Mouse (Mus musculus): ENCODE measurements around the gene Myt1l.

Myt1l gene

DNA sequence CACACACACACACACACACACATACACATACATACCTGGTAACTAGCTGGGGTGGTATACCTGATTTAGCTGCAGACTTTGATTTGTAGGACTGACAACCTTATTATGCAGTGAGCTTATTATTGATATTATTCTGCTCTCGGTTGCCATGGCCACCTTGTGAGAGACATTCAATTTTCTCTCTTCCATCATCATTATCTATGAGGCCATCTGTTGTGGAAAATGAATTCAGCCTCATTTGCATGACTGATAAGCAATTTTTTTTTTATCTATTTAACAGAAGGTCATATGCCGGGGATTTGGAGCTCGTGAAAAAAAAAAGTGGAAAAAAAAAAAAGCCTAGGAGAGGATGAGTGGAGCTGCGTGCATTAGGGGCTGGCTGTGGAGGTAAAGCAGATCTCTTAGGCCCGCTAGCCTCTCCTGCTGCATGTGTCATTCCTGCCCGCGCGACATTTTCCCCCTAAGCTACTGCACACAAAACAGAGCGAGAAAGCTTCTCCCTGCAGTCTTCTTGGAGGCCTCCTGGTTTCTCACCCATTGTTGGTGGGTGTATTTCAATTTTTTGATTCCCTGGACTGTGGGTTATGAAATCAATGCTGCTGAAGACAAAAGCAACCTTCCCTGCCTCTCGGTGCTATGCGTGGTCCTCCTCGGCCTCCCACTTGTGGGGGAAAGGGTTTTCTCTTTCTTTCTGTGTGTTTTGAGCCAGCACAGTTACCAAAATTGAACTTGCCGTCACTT is at the start of gene Myt1l:
Gene Myt1l, plus strand, starts transcription at position 354 of the 741 bp plus-strand sequence.
- no peak for DNase-seq

DNA sequence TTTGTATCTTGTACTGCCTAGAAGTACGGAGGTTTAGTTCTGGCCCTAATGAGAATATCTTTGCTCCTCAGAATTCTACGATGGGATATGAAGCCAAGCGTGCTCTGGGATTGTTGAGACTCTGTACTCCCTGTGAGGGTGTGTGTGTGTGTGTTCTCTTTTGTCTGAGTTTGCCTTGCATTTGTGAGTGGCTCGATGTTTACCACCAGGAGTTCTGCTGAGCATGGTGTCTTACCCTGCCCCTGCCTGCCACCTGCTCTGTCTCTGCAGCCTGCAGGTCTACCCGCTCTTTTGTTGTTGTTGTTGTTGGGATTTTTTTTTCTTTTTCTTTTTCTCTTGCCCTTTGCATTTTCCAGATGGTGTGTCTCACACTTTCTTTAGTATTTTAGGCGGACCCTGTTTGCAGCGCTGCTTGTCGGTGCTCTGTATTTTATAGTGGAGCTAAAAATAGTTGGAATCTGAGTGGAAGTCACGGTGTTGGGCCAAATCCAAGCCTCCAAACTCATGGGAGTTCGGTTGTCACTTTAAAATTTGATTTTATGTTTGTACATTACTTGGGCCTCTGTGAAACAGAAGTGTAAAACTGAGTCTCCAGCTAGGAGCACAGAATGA is 41.7 kb upstream of the Myt1l start:
- DNase-seq = no peak

DNA sequence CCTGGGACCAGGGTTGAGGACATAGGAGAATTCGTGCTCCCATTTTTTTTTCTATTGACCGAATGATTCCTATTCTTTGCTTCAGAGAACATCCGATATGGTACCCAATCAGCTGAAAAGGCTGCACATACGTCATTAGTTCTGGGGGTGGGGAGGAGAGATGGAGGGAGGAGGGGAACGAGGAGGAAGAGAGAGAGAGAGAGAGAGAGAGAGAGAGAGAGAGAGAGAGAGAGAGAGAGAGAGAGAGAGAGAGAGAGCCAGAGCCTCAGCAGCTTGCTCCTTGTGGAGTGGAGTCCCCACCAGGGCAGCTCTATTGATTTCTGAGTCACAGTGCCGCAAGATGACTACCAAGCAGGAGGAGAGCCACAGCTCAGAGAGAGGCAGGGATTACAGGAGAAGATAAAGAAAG is 1.9 kb upstream of the Myt1l start:
- DNase-seq = no peak

DNA sequence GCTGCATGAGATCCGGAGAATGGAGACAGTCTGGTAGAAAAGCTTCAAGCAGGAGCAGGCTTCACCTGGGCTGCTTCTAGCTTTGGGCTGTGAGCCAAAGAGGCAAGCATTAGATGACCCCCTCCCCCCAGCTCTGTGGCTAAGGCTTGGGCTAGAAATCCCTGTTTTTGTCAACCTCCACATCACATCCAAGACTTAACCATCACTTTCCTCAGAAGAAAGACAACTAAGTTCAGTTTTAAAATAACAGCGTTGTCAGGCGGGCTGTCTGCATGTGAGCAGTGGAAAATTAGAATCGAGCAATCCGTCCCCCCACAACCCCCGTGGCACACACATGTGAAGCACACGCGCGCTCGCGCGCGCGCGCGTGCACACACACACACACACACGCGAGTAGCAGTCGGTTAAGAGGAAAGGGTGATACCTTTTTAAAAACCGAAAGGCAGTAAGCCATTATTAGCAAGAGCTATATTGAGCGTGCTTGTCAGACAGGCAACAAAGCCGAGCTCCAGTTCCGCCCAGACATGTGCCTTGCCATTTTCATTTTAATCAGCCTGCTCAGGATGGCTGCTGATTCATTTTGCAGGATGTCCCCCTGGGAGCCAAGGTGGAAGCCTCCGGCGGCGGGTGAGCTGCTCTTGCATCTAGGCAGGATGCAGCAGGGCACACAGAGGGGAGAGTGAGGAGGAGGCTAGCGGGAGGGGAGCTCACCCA is 979 bp upstream of the Myt1l start:
- DNase-seq = no peak

DNA sequence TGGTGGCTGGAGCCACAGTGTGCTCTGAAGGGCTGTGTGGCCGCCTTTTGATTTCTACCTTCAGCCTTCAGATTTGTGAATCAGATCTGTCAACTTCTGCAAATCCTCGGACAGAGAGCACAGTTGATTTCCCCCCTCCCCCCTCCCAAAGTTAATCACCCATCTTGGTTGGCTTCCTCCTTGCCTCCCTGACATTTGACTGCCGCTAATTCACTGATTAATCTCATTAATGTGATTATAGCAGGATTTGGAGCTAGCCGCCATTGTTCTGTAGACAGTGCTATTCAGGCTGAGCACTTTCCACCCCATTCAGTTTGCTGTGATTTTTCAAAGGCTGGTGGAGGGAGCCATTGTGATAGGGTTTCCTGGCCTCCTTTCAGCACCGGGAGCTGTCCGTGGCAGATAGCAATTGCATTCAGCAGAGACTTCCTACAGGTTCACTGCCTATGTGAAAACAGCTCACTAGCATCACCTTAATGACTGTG is 2.1 kb downstream of the Myt1l start:
- DNase-seq = no peak

DNA sequence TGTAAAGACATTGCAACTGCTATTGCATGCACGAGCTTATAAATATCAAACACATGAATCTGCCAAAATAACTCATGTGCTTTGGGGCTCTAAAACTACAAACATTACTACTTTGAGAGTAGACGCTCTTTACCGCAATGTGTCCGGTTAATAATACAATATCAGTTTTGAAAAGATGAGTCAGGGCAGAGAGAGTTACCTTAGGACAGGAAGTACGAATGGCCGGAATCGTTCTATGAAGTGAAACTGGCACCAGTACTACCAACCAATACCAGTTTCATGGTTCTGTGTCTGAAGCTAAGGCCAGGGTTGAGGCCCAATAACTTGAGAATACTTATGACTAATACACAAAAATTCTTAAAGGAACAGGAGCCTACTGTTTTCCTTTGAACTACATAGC is 2.6 kb downstream of the Myt1l start:
- DNase-seq = no peak

DNA sequence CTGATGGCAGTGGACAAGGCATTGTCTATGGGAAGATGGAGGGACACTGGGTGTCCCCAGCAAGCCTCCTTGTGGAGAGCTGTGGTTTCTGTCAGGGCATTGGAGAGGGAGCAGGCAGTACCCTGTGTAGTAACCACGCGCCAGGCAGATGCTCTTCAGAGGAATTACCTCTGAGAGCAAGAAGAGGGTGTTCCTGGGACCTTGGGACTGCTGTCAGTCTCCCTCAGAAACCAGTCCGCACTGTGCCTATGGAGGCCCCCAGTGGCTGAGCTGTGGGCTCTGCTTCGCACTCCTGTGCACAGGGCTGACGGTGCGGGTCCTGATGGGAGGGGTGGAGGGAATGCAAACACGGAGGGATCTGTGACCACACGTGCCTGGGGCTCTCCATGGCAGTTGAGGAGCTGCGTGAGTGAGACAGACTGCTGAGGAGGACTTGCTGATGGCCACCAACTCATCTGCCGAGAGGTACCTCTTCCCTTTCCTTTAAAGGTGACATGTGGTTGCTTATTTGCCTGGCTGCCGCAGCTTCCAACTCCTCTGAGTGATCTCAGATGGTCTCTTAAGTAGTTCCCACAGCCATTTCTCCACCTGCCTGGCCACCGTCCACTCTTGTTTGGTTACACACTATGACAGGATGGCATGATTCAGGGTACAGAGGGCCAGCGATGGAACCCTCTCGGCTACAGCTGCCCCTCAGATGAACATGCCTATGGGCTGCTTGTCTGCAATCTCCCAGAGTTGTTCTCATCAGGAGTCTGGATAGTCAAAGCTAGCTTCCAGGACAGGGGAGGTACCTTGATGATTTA is 5.1 kb downstream of the Myt1l start:
- DNase-seq = no peak

DNA sequence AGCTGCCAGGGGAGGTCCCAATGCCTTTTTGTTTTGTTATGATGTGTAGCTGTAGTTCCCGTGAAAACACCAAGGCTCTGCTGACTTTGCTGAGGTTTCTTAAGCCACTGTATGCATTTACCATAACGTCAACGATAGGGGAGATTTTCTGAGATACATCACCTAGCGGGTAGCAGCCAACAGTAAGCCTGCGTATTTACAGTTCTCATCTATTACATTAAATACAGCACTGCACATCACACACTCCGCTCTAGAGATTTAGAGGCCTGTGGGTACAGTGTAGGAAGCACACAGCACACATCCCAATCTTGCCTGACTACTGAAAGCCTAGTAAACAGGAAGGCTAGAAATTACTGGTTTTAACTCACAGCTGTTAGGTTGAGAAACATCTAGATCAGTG is 6.1 kb downstream of the Myt1l start:
- DNase-seq = no peak

DNA sequence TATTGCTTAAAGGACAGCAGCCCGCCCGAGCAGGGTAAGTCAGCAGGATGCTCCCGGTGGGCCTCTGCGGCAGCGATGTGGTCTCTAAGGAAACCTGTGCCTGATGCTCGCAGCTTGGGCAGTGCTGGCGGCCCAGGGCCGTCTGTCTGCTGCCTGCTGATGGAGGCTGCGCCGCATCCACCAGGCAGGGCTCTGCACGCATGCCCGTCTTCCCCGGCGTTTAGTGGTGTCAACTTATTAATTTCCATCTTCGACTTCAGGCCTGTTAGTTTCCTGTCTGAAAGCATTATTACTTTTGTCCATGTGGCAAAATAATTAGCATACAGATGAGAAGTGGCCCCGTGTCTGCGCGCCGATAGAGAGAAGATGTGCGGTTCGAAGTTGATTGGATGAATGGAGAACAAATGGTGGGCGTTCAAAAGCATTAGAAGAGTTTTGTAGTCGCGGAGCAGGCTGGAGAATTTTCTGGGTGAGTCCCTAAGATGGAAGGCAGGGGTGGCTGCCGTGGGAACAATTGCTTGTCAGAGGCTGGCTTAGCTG is 6.6 kb downstream of the Myt1l start:
- DNase-seq = no peak

DNA sequence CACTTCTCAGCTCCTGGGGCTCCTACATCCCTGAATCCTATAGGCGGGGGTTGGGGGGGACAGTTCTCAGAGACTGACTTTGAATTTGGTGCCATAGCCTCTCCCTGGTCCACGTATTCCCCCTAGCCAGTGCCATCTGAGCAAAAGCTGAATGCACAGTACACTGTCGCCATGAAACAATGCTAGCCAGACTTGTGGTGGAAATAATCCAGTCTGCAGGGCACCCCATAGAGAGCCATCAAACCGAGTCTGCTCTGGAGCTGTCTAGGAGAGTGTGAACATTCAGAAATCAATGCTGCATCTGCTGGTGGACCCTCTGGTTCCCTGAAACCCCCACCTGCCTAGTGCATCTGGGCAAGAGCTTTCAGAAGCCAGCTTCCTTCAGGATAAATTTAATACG is 9.7 kb downstream of the Myt1l start:
- DNase-seq = no peak

DNA sequence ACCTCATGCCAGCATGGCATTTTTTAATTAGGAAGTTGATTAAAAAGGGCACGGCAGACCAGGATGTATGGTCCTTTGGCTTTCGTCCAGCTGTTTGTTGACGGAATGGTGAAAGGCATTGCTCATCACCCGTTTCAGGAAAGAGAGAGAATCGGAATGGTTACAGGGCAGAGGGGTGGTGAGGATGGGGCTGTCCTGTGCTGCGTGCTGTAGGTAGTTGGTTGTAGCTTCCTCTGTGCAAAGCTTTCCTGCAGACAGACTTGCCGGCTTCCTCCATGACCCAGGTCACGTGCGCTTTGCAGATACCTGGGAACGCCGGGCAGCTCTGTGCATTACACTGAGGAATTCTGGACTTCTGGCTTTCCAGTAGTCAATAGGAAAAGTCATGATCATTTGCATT is 10.3 kb downstream of the Myt1l start:
- DNase-seq = no peak

DNA sequence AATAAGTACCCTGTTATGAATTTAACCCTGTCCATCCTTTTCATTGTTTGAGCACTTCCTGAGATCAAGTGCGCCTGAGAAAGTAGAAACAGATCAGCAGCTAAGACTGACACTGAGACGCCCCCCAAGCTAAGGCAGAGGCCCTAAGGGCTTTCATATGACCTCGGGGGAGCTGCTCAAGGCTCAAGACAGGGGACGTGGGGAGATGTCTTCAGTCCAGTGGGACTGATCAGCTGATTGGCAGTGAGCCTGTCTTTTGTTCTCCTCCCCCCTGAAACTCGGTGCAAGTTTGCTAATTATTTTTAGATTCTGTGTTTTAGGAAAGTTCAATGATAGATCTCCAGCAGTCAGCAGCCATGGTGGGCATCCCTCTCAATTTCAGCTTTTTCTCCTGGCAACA is 10.9 kb downstream of the Myt1l start:
- no peak for DNase-seq

DNA sequence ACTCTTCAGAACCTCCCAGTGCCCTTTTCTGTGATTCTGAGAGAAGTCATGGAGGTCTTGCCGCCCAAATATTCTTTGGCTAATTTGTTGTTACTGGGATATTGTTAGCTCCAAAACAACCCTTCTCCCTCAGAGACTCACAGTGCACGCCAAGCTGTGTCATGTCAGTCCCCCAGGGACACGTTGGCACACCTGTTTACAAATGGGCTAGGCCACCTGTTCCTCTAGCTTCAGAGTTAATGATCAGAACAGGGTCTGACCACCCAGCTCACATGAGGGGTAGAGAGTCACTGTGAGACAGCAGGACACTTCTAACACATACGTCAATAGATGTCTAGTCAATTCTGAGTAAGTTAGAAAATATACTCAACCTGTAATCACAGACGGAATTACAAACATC is 12.6 kb downstream of the Myt1l start:
- DNase-seq = no peak

DNA sequence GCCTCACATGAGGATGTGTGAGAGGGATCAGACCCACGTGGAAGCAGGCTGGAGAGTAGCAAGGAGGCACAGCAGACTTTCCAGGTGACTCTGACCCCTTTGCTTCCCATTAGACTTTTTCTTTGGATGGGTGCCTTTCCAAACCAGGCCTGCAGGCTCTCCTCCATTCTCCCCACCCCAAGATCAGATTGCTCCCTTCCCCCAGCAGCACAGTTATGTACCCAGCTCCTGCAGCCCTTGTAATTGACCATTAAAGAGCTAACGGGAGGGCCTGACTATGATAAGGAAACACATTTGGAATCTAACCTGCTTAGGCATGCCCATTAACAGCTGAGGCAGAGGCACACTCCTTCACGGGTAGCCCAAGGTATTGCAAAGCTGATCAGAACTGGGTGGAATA is 17.9 kb downstream of the Myt1l start:
- DNase-seq = no peak

DNA sequence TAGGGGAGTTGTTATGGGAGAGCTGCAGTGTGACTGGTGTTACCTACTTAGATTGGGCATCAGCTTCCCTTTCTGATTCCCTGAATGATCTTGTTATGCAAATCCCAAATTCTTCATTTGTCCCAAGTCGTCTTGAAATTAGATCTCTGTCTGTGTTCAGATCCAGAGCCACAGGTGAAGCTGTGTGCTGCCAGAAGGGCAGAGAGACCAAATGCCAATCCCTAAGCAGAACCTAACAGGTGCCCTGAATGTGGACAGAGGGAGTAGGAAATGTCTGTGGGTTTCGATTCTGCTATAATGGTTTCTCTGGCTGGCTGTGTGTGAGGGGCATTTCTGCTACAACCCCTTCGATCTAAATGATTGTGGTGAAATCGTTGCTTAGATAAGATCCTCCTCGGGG is 18.9 kb downstream of the Myt1l start:
- no peak for DNase-seq

DNA sequence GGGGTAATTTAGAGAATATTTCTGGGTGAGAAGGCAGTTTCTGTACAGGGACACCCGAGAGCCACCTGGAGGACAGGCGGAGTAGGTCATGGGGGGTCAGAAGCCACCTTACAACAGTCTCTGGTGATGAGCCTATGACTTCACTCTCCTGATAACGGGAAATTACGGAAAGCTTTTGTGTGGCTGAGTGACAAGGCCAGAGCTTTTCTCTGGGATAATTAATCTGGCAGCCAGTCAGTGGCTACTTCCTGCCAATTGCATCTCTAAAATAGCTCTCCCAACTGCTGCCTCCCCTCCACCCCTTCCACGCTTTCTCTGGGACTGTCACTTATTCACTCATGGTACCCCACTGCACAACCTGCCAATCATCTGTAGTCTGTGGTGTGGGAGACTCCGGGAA is 19.6 kb downstream of the Myt1l start:
- no peak for DNase-seq

DNA sequence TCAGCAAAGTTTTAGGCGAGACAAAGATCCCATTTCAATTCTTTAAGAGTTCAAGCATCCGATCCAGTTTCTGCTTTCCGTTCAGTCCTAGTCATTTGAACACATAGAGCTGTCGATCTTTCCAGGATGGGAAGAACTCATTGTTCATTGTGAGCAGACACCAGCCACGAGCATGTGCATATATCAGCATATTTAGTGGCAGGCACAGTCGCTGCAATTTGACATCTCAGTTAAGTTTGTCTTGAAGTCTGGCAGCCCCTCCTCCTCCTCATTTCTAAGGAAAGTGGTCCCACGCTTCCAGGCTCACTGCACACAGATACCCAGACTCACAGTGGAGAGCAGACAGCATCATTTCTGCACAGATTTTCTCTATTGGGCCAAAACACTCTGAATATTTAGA is 25.0 kb downstream of the Myt1l start:
- no peak for DNase-seq

DNA sequence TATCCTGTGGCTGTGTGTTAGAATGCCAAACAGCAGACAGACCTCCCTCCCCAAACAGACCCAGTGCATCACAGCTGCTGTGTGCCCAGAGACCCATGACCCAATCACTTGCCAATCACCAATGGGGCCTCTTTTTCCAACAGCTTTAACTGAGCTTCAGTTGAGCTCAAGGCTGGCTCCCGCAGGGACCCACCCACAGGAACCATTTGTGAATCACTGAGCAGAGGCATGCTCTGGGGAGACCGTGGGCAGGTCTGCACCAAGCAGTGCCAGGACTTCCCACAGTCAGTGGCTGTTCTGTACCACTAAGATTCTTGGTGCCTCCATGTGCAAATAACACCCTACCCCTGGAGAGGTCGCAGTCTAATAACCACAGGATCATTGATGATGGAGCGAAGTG is 27.5 kb downstream of the Myt1l start:
- no peak for DNase-seq

DNA sequence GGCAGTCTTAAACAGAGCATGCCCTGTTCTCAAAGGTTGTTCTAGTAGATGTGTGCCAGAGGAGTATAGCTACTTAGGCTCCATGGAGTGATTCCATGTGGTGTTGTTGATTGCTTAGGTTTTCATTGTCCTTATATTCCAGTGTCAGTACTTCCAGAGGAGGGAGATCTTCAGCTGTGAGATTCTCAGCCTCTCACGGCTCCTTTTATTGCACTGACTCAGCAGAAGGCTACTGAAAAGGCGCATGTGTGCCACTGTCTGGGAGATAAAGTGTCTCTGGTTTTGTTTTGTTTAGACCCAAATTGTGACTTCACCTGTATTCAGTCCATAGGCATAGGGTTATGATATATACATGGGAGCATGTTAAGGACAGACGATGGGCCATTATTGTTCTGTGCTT is 28.2 kb downstream of the Myt1l start:
- no peak for DNase-seq

DNA sequence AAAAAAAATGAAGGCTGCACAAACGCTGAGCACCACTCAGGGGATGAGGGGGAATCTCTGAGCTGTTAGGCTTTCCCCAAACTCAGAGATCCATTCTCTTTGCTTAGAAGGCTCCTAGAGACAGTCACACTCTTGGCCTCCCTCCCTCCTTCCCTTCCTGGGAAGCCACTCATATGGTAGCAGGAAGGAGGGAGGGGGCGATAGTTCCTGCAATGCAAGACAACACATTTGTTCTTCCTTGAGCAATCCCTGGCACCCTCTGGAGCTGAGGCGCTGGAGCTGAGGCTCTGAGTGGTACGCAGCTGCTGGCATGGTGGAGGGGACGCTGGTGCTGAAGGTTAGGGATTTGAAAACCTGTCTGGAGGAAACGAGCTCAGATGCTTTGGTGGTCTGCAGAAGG is 28.7 kb downstream of the Myt1l start:
- DNase-seq = no peak

DNA sequence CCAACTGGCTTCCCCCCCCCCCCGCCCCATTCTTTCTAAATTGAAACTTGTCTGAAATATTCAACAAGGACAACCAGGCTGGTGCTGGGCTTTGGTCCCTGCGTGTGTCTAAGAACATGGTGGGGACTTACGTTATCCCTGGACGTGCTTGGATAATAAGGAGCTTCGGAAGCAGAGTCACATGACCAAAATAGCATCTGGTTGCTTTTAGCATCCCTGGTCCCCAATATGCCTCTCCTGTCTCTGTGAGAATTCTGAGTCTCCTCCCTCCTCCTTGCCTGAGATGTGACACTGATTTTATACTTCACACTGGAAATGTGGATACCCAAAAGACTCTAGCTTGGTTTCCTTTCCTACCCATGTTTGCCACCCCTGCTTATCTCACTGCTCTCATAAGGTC is 31.6 kb downstream of the Myt1l start:
- DNase-seq = no peak

DNA sequence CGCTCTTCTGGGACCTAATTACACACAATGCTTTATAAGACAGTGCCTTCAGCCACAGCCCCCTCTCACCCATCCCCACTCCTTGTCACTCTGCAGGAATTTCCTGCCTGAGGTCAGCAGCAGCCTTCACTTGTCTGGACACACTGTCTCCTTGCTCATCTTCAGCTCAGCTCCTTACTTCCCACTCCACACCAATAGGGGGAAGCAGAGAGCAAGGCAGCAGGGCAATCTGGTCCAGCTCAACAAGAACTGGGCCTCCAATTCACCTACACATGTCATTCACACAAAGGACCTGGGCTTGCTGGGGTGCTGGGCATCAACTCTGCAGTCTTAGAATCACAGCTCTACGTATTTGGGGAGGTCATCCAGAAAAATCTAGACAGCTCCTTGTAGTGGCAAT is 33.0 kb downstream of the Myt1l start:
- DNase-seq = no peak

DNA sequence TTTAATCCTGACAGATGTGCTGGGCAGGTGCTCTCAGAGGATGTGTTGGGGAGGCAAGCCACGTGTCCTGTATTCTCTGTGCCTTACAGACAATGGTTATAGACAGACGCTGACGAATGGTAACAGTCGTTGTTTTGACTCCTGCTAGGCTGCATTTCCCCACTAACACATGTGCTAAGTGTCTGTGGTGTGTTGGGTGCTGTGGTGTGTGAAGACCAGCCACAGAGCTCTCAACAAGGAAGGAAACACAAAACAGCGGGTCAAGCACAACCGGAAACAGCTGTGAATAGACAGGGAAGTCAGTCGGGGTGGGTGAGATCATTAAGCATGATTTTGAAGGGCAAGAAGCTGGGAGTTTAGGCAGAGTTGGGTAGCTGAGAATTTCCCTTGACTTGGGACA is 41.1 kb downstream of the Myt1l start:
- DNase-seq = no peak

Measured in kidney, adult 11 months (tissue).